Mouse (Mus musculus): Measurements from ENCODE around the gene Spaca6. TPM values are rescaled to one million over a fixed set of nuclear protein-coding genes. Genes with fewer than 3 reads are reported as not detected.
"Not testable (repeated sequence)": the region's sequence is repeated elsewhere in the genome, so short reads cannot be mapped to it uniquely, and the experiment has no call there.

Gene Spaca6
- total and polyA plus RNA-seq, 2 experiments from 2014 or later = 10.7 to 20.8 TPM

DNA sequence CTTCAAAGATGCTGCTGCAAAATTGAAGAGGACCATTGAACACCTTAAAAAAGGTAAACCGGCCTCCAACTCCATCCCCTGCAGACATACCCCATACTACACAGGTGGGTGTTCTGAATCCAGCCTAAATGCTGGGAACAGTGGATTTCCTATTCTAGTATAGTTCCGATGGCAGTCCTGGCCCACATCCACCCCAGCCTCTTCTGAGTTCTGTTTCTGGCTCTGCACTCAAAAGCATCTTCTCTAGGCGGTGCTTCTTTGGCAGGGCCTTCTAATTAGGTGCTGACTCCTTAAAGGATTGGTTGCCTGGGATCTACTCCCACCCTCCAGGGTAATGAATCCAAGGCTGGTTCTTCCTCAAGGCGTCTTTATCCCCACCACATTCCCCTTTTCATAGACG, 9.1 kb downstream of the Spaca6 start:
- Histone ChIP-seq H3K36me3 (ENCODE audit: insufficient read depth) (peaks cover 23% of the 10 kb centered on the region; the same call in 1 of the 2 replicates), H3K4me1 (ENCODE audit: insufficient read depth) (peaks cover 23% of the 10 kb centered on the region)

DNA sequence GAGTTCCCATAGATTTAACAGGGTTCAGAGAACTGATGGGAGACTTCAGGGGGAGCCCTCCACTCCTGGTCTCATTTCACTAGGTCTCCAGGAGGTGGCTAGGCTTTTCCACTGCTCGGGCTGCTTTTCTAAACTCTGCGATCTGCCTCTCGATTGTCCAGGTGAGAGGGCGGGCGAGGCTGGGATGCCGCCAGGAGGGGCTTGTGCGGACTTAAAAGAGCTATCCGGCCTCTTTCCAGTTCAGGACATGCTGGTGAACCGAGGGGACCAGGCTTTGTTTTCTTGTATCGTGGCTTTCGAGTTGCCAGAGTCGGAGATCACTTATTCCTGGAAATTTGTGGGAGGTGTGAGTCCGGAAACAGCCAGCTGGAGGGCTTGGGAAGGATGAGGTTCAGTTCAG, 10.5 kb downstream of the Spaca6 start:
- peak overlapping the region; percentile 45 for H3K4me3 ChIP-seq (ENCODE audit: low read depth, low read length)
- H3K9me3 ChIP-seq (ENCODE audit: low read length) = no peaks in the 10 kb centered on the region
- 6% methylated on average over 13 of the region's 13 CpGs for WGBS
- ATAC-seq (no peak), DNase-seq (no peak)
- H3K36me3 ChIP-seq (ENCODE audit: insufficient read depth) = peaks cover 16% of the 10 kb centered on the region; the same call in 1 of the 2 replicates
- peak overlapping the region; percentile 52 for H3K9ac ChIP-seq
- peaks cover 16% of the 10 kb centered on the region; the same call in 1 of the 2 replicates for H3K4me1 ChIP-seq (ENCODE audit: insufficient read depth)
- H3K4me2 ChIP-seq (ENCODE audit: low read depth) = peak overlapping the region; percentile 68
- TF ChIP-seq CTCF (IDR thresholded peaks at IDR 0.05; ENCODE audit: low read depth) = peak; percentile 26
- H3K27me3 ChIP-seq (ENCODE audit: insufficient read depth, low read length) = no peaks in the 10 kb centered on the region
- H3K27ac ChIP-seq (ENCODE audit: low read depth, low read length) = peak overlapping the region; percentile 74

More for the DNA sequence above, 9.1 kb downstream of the Spaca6 start:
- Histone ChIP-seq H3K4me3 (ENCODE audit: low read depth, low read length) (no peak overlapping the region), H3K9ac (no peak overlapping the region), H3K4me2 (ENCODE audit: low read depth) (no peak overlapping the region), H3K27me3 (ENCODE audit: insufficient read depth, low read length) (no peaks in the 10 kb centered on the region), H3K27ac (ENCODE audit: low read depth, low read length) (no peak overlapping the region), H3K9me3 (ENCODE audit: low read length) (no peaks in the 10 kb centered on the region)
- DNase-seq = no peak
- no peak for TF ChIP-seq CTCF (IDR thresholded peaks at IDR 0.05; ENCODE audit: low read depth)
- no peak for ATAC-seq
- WGBS = 53% methylated on average over 5 of the region's 5 CpGs

DNA sequence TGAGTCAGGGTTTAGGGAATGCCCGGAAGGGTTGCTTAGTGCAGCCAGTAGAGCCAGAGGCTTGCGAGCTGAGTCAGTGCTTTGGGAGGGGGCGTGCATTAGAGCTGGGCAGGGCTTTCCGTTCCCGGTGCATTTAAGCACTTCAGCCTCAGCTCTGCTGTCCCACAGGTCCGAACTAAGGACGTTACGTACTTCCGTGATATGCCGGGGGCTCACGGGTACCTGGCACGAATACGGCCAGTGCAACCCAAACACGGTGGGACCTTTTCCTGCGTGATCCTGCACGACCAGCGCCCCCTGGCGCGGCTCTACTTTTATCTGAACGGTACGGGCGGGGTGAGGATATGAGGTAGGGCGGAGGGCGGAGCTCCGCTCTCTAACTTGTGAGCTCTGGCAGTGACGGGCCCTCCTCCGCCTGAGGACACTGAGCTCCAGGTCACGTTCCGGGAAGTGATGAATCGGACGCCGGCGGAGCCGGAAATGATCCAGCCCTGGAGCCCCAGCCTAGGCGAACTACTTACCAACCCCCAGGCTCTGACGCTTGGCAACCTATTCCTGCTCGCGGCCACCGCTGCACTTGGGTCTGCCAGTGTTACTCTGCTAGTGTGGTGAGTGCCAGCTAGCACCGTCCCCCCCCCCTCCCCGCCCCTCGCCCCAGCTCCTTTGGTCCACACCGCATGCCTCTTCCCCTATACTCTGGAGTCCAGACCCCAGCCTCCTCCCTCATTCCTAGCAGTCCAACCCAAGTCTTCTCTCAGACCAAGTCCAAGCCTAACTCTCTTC, 11.2 kb downstream of the Spaca6 start:
- H3K4me3 ChIP-seq (ENCODE audit: low read depth, low read length) = peak overlapping the region; percentile 45
- peaks cover 16% of the 10 kb centered on the region; the same call in 1 of the 2 replicates for H3K4me1 ChIP-seq (ENCODE audit: insufficient read depth)
- ATAC-seq (peak; percentile 98), DNase-seq (peak; percentile 94)
- peak overlapping the region; percentile 74 for H3K27ac ChIP-seq (ENCODE audit: low read depth, low read length)
- H3K9me3 ChIP-seq (ENCODE audit: low read length) = no peaks in the 10 kb centered on the region
- peak overlapping the region; percentile 68 for H3K4me2 ChIP-seq (ENCODE audit: low read depth)
- TF ChIP-seq CTCF (IDR thresholded peaks at IDR 0.05; ENCODE audit: low read depth) = peak; percentile 85
- H3K9ac ChIP-seq = peak overlapping the region; percentile 52
- peaks cover 14% of the 10 kb centered on the region; the same call in 1 of the 2 replicates for H3K36me3 ChIP-seq (ENCODE audit: insufficient read depth)
- WGBS = under 1% methylated on average over 41 of the region's 43 CpGs
- no peaks in the 10 kb centered on the region for H3K27me3 ChIP-seq (ENCODE audit: insufficient read depth, low read length)

DNA sequence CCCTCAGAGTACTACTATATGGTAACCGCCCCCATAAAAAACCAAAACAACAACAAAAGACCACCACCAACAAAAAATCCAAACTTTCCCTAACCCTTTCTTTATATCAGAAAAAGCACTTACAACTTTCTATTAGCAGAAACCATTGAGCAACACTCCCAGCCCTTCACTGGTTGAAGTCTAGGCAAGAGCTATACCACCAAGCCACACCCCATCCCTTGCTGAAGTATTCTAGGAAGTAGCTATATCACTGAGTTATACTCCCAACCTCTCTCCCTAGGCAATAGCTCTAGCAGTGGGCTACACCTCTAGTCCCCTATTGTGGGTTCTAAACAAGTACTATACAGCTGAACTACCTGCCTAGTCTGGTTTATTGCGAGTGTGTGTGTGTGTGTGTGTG, 12.3 kb downstream of the Spaca6 start:
- Histone ChIP-seq H3K27ac (ENCODE audit: low read depth, low read length) (no peak overlapping the region), H3K27me3 (ENCODE audit: insufficient read depth, low read length) (no peaks in the 10 kb centered on the region), H3K4me2 (ENCODE audit: low read depth) (no peak overlapping the region; the same call in 1 of the 2 replicates), H3K36me3 (ENCODE audit: insufficient read depth) (peaks cover 14% of the 10 kb centered on the region; the same call in 1 of the 2 replicates), H3K4me3 (ENCODE audit: low read depth, low read length) (no peak overlapping the region), H3K9me3 (ENCODE audit: low read length) (no peaks in the 10 kb centered on the region), H3K4me1 (ENCODE audit: insufficient read depth) (peaks cover 10% of the 10 kb centered on the region; the same call in 1 of the 2 replicates), H3K9ac (no peak overlapping the region)
- 88% methylated on average over 2 of the region's 2 CpGs for WGBS
- no peak for TF ChIP-seq CTCF (IDR thresholded peaks at IDR 0.05; ENCODE audit: low read depth)
- ATAC-seq (no peak), DNase-seq (no peak)

DNA sequence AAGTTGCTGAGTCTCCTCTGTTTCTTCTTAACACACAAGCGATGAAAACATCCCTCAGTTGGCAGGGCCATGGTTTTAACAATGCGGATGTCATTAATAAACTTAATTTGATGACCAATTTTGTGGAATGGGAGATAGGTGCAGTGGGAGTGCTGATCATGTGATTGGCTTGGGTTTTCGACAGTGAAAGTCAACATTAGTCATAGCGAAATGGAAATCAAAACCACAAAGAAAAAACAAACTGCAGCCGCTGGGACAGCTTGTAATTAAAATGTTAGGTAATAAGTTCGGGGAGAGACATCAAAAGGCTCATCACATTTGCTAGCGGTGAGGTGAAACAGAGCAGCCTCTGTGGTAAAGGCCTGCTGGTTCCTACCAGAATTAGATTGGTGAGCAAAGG, 13.8 kb downstream of the Spaca6 start:
- ATAC-seq (no peak), DNase-seq (no peak)
- H3K36me3 ChIP-seq (ENCODE audit: insufficient read depth) = peaks cover 14% of the 10 kb centered on the region; the same call in 1 of the 2 replicates
- H3K4me1 ChIP-seq (ENCODE audit: insufficient read depth) = peaks cover 10% of the 10 kb centered on the region; the same call in 1 of the 2 replicates
- H3K27ac ChIP-seq (ENCODE audit: low read depth, low read length) = no peak overlapping the region
- H3K4me3 ChIP-seq (ENCODE audit: low read depth, low read length) = no peak overlapping the region
- TF ChIP-seq CTCF (IDR thresholded peaks at IDR 0.05; ENCODE audit: low read depth) = no peak
- 91% methylated on average over 7 of the region's 7 CpGs for WGBS
- H3K9ac ChIP-seq = no peak overlapping the region
- no peak overlapping the region for H3K4me2 ChIP-seq (ENCODE audit: low read depth)
- H3K27me3 ChIP-seq (ENCODE audit: insufficient read depth, low read length) = no peaks in the 10 kb centered on the region
- H3K9me3 ChIP-seq (ENCODE audit: low read length) = no peaks in the 10 kb centered on the region

DNA sequence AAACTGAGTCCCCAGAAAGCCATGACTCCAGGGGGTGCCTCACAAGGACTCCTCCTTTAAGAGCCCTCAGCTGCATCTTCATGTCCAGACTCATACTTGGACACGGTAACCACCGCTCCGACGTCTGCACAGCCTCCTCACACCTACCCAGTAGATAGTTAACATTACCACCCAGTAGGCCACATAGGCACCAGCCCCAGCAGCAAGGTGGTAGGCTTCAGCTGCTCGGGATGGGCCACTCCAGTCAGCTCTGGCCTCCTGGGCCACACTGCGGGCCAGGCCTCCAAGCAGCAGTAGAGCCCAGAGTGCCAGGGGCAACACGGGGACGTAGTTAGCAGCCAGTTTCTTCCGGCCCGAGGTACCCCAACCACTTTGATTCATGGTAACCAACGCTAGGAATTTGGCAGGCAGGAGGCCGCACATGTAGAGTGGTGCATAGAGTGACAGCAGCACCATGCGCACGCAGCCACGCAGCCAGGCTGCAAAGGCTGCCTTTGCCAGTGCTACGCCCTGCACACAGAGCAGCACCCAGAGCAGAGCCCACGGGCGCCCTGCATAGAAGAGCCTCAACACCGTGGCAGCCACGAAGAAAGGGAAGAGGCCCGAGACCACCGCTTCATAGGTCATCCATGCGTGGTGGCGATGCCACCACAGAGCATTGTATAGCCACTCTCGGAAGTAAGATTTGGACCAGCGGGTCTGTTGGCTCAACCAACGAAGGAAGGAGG, 16.7 kb downstream of the Spaca6 start:
- peaks cover under 1% of the 10 kb centered on the region; the same call in 1 of the 2 replicates for H3K4me1 ChIP-seq (ENCODE audit: insufficient read depth)
- no peak overlapping the region for H3K9ac ChIP-seq
- no peak overlapping the region for H3K27ac ChIP-seq (ENCODE audit: low read depth, low read length)
- TF ChIP-seq CTCF (IDR thresholded peaks at IDR 0.05; ENCODE audit: low read depth) = no peak
- no peak overlapping the region for H3K4me3 ChIP-seq (ENCODE audit: low read depth, low read length)
- H3K4me2 ChIP-seq (ENCODE audit: low read depth) = no peak overlapping the region
- WGBS = 74% methylated on average over 27 of the region's 27 CpGs
- H3K36me3 ChIP-seq (ENCODE audit: insufficient read depth) = peaks cover 8% of the 10 kb centered on the region; the same call in 1 of the 2 replicates
- H3K27me3 ChIP-seq (ENCODE audit: insufficient read depth, low read length) = no peaks in the 10 kb centered on the region
- DNase-seq = peak; percentile 40
- H3K9me3 ChIP-seq (ENCODE audit: low read length) = no peaks in the 10 kb centered on the region
- ATAC-seq = peak; percentile 76

DNA sequence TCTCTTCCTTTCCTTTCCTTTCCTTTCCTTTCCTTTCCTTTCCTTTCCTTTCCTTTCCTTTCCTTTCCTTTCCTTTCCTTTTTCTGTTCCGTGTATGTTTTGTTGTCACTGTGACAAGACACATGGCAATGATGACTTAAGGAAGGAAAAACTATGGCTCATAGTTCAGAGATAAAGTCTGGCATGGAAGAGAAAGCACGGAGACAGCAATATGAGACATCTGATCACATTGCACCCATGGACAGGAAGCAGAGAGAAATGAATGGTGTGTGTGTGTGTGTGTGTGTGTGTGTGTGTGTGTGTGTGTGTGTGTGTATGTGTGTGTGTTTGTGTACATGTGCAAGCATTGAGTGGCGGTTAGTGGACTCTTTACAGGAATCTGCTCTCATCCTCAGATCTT, 17.6 kb downstream of the Spaca6 start:
- H3K9me3 ChIP-seq (ENCODE audit: low read length); H3K4me3 ChIP-seq (ENCODE audit: low read depth, low read length): not testable (repeated sequence)

More for the DNA sequence above, 17.6 kb downstream of the Spaca6 start:
- not testable (repeated sequence) for H3K4me1 ChIP-seq (ENCODE audit: insufficient read depth); H3K4me2 ChIP-seq (ENCODE audit: low read depth); DNase-seq; ATAC-seq; H3K36me3 ChIP-seq (ENCODE audit: insufficient read depth); H3K27ac ChIP-seq (ENCODE audit: low read depth, low read length); H3K9ac ChIP-seq; H3K27me3 ChIP-seq (ENCODE audit: insufficient read depth, low read length)
- WGBS = 85% methylated on average over 3 of the region's 3 CpGs

Data from forebrain, postnatal 0 days (tissue).